Mouse (Mus musculus) neural tube, embryonic 13.5 days (tissue): ENCODE measurements around the gene Zfp146. TPM values are rescaled to one million over a fixed set of nuclear protein-coding genes. Genes with fewer than 3 reads are reported as not detected.

Experiments
- ATAC-seq: fragments of 200-750 bp; cut with Nextera tagmentation; 2 replicates; pipeline ENCODE4 v1.8.0; 2017; ENCODE audit warnings: low read depth, mild to moderate bottlenecking, moderate TSS enrichment, moderate library complexity
- H3K27ac ChIP-seq: fragments of 300-500 bp; sonication (generic); replicated peaks from 2 replicates; pipeline ENCODE4 v1.5.1; 2015; ENCODE audit warnings: moderate library complexity, mild to moderate bottlenecking, inconsistent platforms
- H3K27me3 ChIP-seq: fragments of 300-500 bp; sonication (generic); 2 replicates; pipeline ENCODE4 v1.6.1; 2015; ENCODE audit warnings: mild to moderate bottlenecking, inconsistent platforms
- H3K36me3 ChIP-seq: fragments of 300-500 bp; sonication (generic); 2 replicates; pipeline ENCODE4 v1.6.1; 2015; ENCODE audit warnings: mild to moderate bottlenecking, inconsistent platforms
- H3K4me1 ChIP-seq: fragments of 300-500 bp; sonication (generic); replicated peaks from 2 replicates; pipeline ENCODE4 v1.6.1; 2015; ENCODE audit warnings: inconsistent platforms
- H3K4me2 ChIP-seq: fragments of 300-500 bp; sonication (generic); 2 replicates; pipeline ENCODE4 v1.6.1; 2015; ENCODE audit warnings: inconsistent platforms, mild to moderate bottlenecking, moderate library complexity
- H3K4me3 ChIP-seq: fragments of 300-500 bp; sonication (generic); 2 replicates; pipeline ENCODE4 v1.5.1; 2015; ENCODE audit warnings: mild to moderate bottlenecking, inconsistent platforms
- H3K9ac ChIP-seq: fragments of 300-500 bp; sonication (generic); 2 replicates; pipeline ENCODE4 v1.6.1; 2015; ENCODE audit warnings: moderate library complexity, mild to moderate bottlenecking, inconsistent platforms
- H3K9me3 ChIP-seq: fragments of 300-500 bp; sonication (generic); 2 replicates; pipeline ENCODE4 v1.6.1; 2016; ENCODE audit warnings: inconsistent platforms
- WGBS: fragments of 180-500 bp; shearing (Covaris S2); methylation state at CpG from one replicate; pipeline ENCODE4 v1.1.7; 2015; 5-methylcytosine and 5-hydroxymethylcytosine counted together
- polyA plus RNA-seq: library from polyadenylated mRNA; unstranded; fragments of >200 nt; fragmentation: Nextera tagmentation; extraction: Ambion mirVana; gene quantifications from 2 replicates; pipeline ENCODE4 v1.2.1, GENCODE M21; 2015

The Zfp146 gene
- polyA plus RNA-seq, 1 experiment from 2014 or later: 14.2 TPM

- Histone ChIP-seq H3K4me3 (no peak overlapping the region), H3K4me1 (peaks cover 21% of the 10 kb centered on the region), H3K27me3 (no peaks in the 10 kb centered on the region), H3K27ac (no peak overlapping the region), H3K4me2 (no peak overlapping the region), H3K9me3 (no peaks in the 10 kb centered on the region), H3K36me3 (no peaks in the 10 kb centered on the region), H3K9ac (no peak overlapping the region)
- no peak for ATAC-seq
- WGBS: 76% methylated on average over 18 of the region's 18 CpGs
Observed at GRCm38 (mm10) chr7:30199498-30200139, 30.1 kb upstream of the Zfp146 start.

- H3K9ac ChIP-seq: no peak within 1 kb of the TSS
Observed at GRCm38 (mm10) chr7:30198481-30198971, 29.0 kb upstream of the Zfp146 start, which contains the start of gene Capns1. Gene Capns1, minus strand, starts transcription at chr7:30198811.

GRCm38 (mm10) chr7:30197592-30198129 lies 28.1 kb upstream of the Zfp146 start:
- 70% methylated on average over 5 of the region's 5 CpGs for WGBS
- no peak for ATAC-seq
- Histone ChIP-seq H3K27ac (no peak overlapping the region), H3K4me1 (peaks cover 30% of the 10 kb centered on the region), H3K9me3 (no peaks in the 10 kb centered on the region), H3K4me2 (no peak overlapping the region), H3K9ac (no peak overlapping the region), H3K4me3 (no peak overlapping the region), H3K27me3 (no peaks in the 10 kb centered on the region), H3K36me3 (no peaks in the 10 kb centered on the region)

More at GRCm38 (mm10) chr7:30198481-30198971, 29.0 kb upstream of the Zfp146 start, which contains the start of gene Capns1:
- peak within 1 kb of the TSS; percentile 54; the same call in 1 of the 2 replicates for H3K27ac ChIP-seq
- peak within 1 kb of the TSS; percentile 37 for H3K4me2 ChIP-seq
- WGBS: 12% methylated on average over 8 of the region's 8 CpGs
- no peaks in the 10 kb centered on the region for H3K36me3 ChIP-seq
- ATAC-seq: no peak
- H3K4me3 ChIP-seq: 0 out of 2 replicates have a peak within 1 kb of the TSS, but pooled peaks have one; percentile 2
- H3K9me3 ChIP-seq: no peaks in the 10 kb centered on the region
- no peaks in the 10 kb centered on the region for H3K27me3 ChIP-seq
- peaks cover 22% of the 10 kb centered on the region for H3K4me1 ChIP-seq

GRCm38 (mm10) chr7:30196171-30196570 lies 26.6 kb upstream of the Zfp146 start:
- ATAC-seq: no peak
- Histone ChIP-seq H3K36me3 (peaks cover 14% of the 10 kb centered on the region), H3K4me3 (no peak overlapping the region), H3K27me3 (no peaks in the 10 kb centered on the region), H3K9ac (no peak overlapping the region), H3K4me2 (no peak overlapping the region), H3K4me1 (peaks cover 28% of the 10 kb centered on the region), H3K27ac (no peak overlapping the region), H3K9me3 (no peaks in the 10 kb centered on the region)
- WGBS: 88% methylated on average over 6 of the region's 6 CpGs

- Histone ChIP-seq H3K9me3 (no peaks in the 10 kb centered on the region), H3K4me1 (peaks cover 26% of the 10 kb centered on the region), H3K4me3 (peak overlapping the region; percentile 85; the same call in 1 of the 2 replicates), H3K4me2 (peak overlapping the region; percentile 88), H3K36me3 (peaks cover 21% of the 10 kb centered on the region), H3K27ac (no peak overlapping the region), H3K27me3 (no peaks in the 10 kb centered on the region), H3K9ac (peak overlapping the region; percentile 91)
- ATAC-seq: no peak
- 66% methylated on average over 6 of the region's 6 CpGs for WGBS
Observed at GRCm38 (mm10) chr7:30195461-30195860, 25.9 kb upstream of the Zfp146 start.

- H3K27me3 ChIP-seq: no peaks in the 10 kb centered on the region
- H3K4me1 ChIP-seq: peaks cover 26% of the 10 kb centered on the region
- no peaks in the 10 kb centered on the region for H3K9me3 ChIP-seq
- H3K27ac ChIP-seq: peak overlapping the region; percentile 85
- peak; percentile 89 for ATAC-seq
- peak overlapping the region; percentile 85 for H3K4me3 ChIP-seq
- under 1% methylated on average over 28 of the region's 28 CpGs for WGBS
- peaks cover 27% of the 10 kb centered on the region for H3K36me3 ChIP-seq
- H3K9ac ChIP-seq: peak overlapping the region; percentile 91
- H3K4me2 ChIP-seq: peak overlapping the region; percentile 88
Observed at GRCm38 (mm10) chr7:30194884-30195283, 25.3 kb upstream of the Zfp146 start.

- under 1% methylated on average over 26 of the region's 26 CpGs for whole genome bisulfite sequencing
- H3K4me1 ChIP-seq: peaks cover 26% of the 10 kb centered on the region
- peak overlapping the region; percentile 85 for H3K4me3 ChIP-seq
- H3K36me3 ChIP-seq: peaks cover 32% of the 10 kb centered on the region
- H3K4me2 ChIP-seq: peak overlapping the region; percentile 88
- no peaks in the 10 kb centered on the region for H3K9me3 ChIP-seq
- H3K27ac ChIP-seq: peak overlapping the region; percentile 85
- ATAC-seq: peak; percentile 33
- no peaks in the 10 kb centered on the region for H3K27me3 ChIP-seq
- H3K9ac ChIP-seq: peak overlapping the region; percentile 91
Observed at GRCm38 (mm10) chr7:30194101-30194831, 24.7 kb upstream of the Zfp146 start.

GRCm38 (mm10) chr7:30193581-30194100 lies 24.1 kb upstream of the Zfp146 start:
- Histone ChIP-seq H3K27ac (peak overlapping the region; percentile 85), H3K27me3 (no peaks in the 10 kb centered on the region), H3K4me3 (peak overlapping the region; percentile 85), H3K9me3 (no peaks in the 10 kb centered on the region), H3K36me3 (peaks cover 38% of the 10 kb centered on the region), H3K9ac (peak overlapping the region; percentile 91), H3K4me2 (peak overlapping the region; percentile 88), H3K4me1 (peaks cover 24% of the 10 kb centered on the region)
- ATAC-seq: peak; percentile 68
- WGBS: under 1% methylated on average over 21 of the region's 26 CpGs

- WGBS: 17% methylated on average over 9 of the region's 9 CpGs
- H3K9me3 ChIP-seq: no peaks in the 10 kb centered on the region
Observed at GRCm38 (mm10) chr7:30193013-30193412, 23.5 kb upstream of the Zfp146 start.

GRCm38 (mm10) chr7:30192088-30192487 lies 22.5 kb upstream of the Zfp146 start:
- Histone ChIP-seq H3K4me1 (peaks cover 20% of the 10 kb centered on the region), H3K36me3 (peaks cover 54% of the 10 kb centered on the region), H3K4me2 (no peak overlapping the region), H3K27me3 (no peaks in the 10 kb centered on the region), H3K27ac (no peak overlapping the region), H3K4me3 (no peak overlapping the region), H3K9me3 (no peaks in the 10 kb centered on the region), H3K9ac (no peak overlapping the region)
- 94% methylated on average over 12 of the region's 12 CpGs for WGBS
- ATAC-seq: no peak

More at GRCm38 (mm10) chr7:30193013-30193412, 23.5 kb upstream of the Zfp146 start:
- Histone ChIP-seq H3K4me2 (peak overlapping the region; percentile 88), H3K36me3 (peaks cover 44% of the 10 kb centered on the region), H3K4me1 (peaks cover 20% of the 10 kb centered on the region), H3K27ac (peak overlapping the region; percentile 85), H3K4me3 (peak overlapping the region; percentile 85), H3K9ac (peak overlapping the region; percentile 91), H3K27me3 (no peaks in the 10 kb centered on the region)
- no peak for ATAC-seq

- no peaks in the 10 kb centered on the region for H3K9me3 ChIP-seq
- H3K4me3 ChIP-seq: no peak overlapping the region
- ATAC-seq: no peak
- no peak overlapping the region for H3K4me2 ChIP-seq
- H3K9ac ChIP-seq: no peak overlapping the region
- H3K36me3 ChIP-seq: peaks cover 75% of the 10 kb centered on the region
- no peak overlapping the region for H3K27ac ChIP-seq
- H3K4me1 ChIP-seq: peaks cover 18% of the 10 kb centered on the region
- no peaks in the 10 kb centered on the region for H3K27me3 ChIP-seq
- 80% methylated on average over 4 of the region's 4 CpGs for WGBS
Observed at GRCm38 (mm10) chr7:30189116-30189491, 19.6 kb upstream of the Zfp146 start.
